Mouse (Mus musculus) layer of hippocampus, postnatal 36 days (tissue): ENCODE data around the gene Gjb3. TPM values are rescaled to one million over a fixed set of nuclear protein-coding genes. Genes with fewer than 3 reads are reported as not detected.

Source experiments
- DNase-seq, 2 experiments: peaks; one replicate each; pipeline ENCODE4 v3.0.0; 2022
- total RNA-seq, 2 experiments: library from RNA; stranded (reverse); gene quantifications; 2 replicates each; pipeline ENCODE4 v1.2.3; 2021

Gjb3 gene
- total RNA-seq, result under 1 TPM; 0.30 to 0.50 TPM

DNA sequence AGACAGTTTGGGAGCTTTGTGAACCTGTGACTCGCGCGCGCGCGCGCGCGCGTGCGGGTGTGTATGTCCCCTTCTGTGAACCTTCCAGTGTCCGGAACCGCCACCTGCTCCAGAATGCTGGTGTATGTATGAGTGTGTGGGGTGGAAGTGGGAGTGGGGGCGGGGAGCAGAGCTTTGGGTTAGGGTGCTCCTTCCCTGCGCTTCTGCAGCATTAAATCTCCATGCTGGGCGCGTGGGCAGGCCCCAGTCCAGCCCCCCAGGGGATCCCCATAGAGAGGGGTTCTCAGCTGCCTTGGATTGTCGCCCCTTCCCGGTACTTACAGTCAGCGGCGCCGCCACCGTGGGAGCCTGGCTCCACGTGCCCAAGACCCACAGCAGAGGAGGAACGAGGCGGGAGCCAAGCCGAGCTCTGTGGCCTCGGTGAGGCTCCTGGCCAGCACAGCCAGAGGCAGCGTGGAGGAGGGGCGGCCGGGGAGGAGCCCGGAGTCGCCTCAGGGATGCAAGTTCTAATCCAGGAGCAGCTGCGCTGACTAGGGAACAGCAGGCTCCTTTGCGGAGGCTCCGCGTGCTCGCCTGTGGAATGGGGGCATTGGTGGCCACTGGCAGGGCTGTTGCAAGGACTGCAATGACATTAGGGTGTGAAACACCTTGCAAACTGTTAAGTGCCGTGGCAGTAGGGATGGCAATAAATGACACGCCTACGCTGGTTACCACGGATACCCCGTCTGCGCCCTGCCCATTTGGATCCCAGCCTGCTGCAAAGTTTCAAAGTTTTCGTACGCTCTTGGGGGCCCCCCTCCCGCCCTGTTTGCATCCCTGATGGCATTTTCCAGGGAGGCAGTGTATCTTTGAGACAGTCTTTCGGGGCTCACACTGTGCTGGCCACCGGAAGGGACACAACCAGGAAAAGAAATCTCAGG is at the start of gene Gjb3:
TSS of gene Gjb3 (minus strand) at position 664 of the 920 bp plus-strand sequence.
- no peak for DNase-seq

DNA sequence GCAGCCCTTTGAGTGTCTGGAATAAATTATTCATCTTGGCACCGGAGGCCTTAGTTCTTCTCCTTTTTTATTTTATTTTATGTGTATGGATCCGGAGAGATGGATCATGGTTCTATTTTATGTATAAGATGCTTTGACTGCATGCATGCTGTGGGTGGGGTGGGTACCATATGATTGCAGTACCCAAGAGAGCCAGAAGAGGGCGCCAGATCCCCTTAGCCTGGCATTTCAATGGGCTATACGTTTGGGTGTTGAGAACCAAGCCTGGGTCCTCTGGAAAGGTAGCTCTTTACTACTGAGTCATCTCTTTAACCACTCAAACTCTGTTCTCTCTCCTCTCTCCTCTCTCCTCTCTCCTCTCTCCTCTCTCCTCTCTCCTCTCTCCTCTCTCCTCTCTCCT is 46.7 kb upstream of the Gjb3 start:
- DNase-seq, result no peak

DNA sequence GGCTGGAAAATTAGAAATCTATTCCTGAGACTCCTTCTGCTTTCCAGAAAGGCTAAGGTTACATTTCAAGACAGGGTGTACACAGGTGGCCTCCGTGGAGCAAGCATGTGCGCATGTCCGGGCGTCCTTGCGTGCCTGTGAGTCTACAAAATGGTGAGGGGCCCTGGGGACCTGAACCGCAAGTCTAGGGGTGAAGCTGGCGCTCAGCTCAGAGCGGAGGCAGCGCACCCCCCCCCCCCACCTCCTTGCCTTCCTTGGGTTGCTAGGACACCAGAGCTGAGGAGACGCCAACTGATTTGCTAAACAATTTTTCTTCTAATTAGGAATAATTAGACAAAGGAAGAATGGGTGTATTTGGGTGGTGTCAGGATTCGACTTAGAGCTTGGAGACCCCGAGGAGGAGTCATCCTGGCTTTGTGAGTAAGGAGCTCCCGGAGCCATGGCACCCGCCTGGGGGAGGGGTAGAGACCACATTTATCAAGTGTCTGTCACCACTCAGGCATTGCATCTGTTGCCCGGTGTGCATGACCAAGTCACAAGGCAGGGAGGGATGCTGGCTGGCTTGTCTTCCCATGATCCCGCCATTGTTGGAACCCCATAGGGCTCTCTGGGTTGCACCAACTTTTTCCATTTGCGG is 45.0 kb upstream of the Gjb3 start:
- no peak for DNase-seq

DNA sequence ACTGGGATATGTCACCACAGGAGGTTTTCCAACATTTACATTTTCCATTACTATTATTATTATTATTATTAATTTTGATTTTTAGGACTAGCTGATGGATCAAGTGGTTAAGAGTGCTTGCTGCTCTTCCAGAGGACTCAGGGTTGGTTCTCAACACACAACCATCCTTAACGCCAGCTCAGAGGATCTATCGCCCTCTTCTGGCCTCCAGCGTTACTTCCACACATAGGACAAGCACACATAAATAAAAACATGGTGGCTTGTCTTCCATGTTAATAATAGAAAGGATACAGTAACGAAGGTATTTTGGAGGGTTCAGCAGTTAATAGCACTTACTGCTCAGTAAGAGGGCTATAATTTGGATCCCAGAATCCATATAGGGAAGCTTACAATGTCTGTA is 44.0 kb upstream of the Gjb3 start:
- no peak for DNase-seq

DNA sequence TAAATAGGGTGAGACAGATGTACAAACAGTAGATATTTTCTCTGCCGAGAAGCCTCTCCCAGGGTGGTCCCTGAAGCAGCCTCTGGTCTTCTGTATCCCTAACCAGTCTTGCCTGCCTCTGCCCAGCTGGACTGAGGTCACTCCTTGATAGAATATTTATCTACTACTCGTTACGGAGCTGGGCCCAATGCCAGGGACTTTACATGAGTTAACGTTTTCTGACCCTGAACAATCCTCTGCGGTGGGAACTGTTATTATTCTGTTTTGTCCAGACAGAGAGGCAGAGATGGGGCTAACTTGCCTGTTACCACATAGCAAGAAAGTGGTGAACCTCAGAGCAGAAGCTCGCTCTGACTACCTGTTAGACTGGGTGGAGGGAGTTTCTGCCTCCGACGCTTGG is 42.8 kb upstream of the Gjb3 start:
- no peak for DNase-seq

DNA sequence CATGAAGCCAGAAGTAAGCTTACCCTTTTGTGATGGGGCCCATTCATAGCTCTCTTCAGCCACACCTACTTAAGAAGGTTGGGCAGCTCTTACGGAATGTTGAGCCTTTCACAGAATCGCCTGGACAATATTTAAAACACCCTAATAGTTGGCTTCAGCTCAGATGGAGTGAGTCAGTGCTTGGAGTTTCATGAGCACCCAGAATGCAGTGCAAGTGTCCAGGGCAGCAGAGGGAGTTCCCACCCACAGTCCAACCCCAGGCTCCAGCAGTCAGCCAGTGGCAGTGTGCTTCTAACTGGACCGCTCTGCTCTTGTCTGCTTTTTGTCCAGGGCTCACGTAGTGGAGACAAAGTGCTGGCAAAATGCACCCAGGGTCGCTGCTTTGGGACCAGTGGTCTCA is 40.9 kb upstream of the Gjb3 start:
- DNase-seq, result no peak

DNA sequence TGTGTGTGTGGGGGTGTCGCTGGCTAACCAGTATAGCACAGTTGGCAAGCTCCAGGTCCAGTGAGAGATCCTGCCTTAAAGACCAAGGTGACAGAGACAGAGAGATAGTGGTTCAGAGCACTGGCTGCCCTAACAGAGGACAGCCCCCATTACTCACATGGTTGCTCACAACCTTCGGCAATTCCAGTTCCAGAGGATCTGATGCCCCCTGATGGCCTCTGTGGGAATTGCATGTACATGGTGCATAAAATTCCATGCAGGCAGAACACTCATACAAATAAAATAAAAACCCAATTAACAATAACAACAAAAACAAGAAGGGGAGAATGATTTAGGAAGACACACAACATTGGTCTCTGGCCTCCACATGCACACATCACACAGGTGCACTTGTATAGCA is 39.8 kb upstream of the Gjb3 start:
- DNase-seq, result no peak

DNA sequence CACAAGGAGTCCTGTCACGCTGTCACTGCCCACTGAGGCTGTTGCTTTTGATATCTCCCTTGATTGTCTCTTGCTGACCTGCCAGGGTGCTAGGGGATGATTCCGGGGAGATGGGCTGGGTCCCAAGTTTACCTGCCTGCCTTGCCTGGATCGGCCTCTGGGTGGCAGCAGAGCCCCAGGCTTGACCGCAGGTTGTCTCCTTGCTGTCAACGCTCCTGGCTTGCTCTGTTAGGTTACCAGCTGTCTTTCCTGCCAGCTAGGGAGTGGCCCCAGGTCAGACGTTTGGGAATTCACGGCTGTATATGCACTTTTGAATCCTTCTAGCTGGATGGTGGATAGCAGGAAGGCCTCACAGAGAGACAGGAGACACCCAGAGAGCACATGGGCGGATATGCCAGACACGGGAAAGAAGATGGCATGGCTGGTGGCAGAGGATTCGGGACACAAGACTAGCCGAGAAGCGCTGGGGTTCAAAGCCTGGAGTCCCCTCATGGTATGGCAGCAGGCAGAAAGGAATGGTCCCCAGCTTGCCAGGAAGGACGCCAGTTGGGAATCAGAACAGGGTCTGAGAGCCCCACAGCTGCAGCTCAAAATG is 37.8 kb upstream of the Gjb3 start:
- DNase-seq, result peak; percentile 64 to 67

DNA sequence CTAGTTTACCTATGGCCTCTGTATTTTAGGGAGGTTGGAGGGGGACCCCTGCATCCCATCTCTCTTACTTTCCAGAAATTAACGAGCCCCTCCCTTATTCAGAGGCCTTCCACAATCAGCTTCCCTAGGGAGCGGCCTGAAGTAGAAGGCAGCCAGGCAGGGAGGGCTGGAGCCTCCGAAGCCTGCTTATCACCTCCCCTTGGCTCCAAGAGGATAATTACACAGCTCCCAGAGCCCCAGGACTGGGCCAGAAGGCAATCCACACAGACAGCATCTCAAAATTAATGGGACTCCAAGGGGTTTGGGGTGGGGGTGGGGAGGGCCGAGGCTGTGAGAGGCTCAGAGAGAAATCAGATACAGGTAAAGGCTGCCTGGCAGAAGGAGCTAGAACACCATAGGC is 35.2 kb upstream of the Gjb3 start:
- DNase-seq, result no peak

DNA sequence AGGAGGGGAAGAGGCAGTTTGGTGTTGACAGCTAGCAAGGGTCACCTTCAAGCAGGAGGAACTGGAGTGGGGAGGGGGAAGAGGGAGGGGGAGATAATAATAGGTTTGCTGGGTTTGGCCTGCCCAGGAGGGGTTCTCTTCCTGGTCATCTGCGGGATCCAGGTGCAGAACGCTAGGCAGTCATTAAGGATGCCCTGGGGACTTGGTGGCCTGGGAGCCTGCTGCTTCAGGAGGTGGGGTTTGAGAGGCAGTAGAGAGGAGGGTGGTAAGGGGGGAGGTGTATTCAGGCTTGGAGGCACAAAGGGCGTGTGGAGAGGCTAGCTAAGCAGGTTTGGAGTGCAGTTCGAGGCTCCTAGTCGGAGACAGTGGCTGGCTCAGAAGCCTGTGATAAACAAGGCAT is 34.8 kb upstream of the Gjb3 start:
- DNase-seq, result no peak

DNA sequence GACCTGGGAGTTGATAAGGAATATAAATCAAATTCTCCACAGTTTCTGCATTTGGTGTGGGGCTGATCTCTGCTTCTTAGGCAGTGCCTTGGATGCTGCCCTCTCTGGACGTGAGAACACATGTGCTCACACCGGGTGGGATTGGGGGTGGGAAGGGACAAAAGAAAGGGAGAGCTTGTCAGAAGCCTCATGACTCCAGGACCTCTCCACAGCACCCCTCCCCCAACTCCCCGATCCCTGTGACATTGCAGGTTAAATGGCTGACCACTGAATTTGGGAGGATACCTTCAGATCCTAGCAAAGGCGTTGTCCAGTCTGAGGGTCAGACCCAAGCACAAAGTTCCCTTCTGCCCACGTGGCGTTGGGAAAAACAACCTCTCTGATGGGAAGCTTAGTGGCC is 33.8 kb upstream of the Gjb3 start:
- no peak for DNase-seq

DNA sequence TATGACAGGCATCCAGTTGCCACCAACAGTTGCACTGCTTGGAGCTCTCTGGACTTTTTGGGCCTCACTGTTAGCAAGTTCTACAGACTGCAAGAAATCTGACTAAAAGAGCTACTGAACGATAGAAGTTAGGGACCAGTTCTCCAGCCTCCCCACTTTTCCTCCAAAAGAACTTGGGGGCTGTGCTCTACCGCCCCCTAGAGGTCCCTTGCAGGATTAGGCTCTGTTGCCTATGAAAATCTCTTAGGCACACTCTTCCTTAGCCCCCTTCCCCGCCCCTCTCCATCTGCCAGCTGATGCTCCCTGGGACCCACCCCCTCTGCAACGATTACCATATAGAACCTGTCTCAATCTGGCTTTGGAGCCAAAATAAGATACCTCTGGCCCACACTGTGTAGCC is 32.7 kb upstream of the Gjb3 start:
- no peak for DNase-seq

DNA sequence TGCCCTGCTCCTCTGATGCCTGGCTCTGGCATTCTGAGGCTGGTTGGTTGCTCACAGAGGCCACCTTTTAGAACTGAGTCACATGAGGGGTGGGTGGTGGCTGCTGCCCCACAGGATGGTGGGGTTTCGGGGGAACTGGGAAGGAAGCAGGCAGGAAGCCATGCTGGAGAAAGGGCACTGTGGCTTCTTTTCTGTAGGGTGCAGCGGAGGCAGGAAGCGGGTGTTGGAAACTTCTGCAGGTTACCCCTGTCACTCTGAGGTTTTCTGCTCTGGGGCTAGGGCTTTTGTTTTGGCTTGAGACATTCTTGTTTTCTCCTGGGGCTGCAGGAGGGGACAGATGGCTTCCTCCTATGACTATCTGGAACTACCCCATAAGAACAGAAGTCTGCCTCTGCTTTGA is 31.9 kb upstream of the Gjb3 start:
- no peak for DNase-seq

DNA sequence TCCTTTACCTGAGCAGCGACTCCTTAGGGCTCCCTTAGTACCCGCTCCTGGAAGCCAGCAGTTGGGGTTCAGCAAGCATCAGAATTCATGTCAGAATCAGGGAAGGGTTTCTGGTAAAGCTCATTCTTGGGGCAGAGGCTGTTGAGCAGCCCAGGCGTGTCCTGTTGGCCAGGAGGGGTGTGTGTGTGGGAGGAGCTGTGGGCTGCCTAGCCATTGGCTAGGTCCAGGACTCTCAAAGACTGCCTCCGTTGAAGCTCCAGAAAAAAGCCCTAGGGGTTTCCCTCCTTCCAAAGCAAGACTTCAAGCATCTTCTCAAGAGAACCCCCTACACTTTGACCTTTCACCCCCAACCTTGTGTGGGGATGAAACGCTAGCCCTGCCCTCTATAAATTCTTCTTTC is 27.4 kb upstream of the Gjb3 start, which contains the start of gene Gjb5:
TSS of gene Gjb5 (minus strand) at position 164 of the 400 bp plus-strand sequence.
- DNase-seq, result no peak

DNA sequence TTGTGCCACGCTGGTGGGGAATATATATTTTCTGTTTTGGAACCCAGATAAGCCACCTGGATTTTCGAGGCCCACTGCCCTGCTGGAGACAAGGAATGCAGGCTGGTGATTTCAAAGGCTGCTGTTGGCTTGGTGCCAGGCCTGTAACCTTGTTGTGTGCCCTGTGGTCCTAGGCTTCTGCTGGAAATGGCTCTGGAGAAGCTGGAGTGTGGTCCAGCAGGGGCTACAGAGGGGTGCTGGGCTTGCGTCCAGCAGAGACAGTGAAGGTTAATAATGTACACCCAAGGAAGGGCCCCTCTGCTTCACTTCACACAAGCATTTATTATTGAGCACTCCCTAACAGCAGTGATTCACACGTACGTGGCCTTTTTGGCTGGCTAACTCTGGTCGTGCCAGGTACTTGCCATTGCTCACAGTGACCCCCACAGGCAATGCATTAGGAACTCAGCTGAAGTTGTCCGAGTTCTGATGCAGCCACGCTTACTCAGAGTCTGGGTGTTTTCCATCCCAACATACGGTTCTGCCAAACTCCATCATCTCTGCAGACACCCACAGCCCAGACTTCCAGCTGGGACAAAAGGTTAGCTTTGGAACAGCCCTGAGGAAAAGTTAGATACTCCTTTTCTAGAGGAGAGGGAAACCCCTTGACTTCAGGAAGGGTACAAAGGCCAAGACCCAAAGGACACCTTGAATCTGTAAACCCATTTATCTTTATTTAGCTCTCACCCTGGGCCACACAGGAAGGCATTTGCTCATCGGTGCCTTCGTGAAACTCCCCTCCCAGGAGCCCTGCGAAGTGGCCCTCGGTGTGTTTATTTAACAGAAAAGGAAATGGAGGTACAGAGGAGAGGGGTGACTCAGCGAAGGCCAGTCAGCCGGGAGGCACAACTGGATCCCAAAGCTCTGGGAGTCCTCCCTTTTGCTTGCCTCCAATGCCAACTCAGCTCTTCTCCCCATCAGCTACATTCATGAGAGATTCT is 24.2 kb upstream of the Gjb3 start:
- DNase-seq, result no peak

DNA sequence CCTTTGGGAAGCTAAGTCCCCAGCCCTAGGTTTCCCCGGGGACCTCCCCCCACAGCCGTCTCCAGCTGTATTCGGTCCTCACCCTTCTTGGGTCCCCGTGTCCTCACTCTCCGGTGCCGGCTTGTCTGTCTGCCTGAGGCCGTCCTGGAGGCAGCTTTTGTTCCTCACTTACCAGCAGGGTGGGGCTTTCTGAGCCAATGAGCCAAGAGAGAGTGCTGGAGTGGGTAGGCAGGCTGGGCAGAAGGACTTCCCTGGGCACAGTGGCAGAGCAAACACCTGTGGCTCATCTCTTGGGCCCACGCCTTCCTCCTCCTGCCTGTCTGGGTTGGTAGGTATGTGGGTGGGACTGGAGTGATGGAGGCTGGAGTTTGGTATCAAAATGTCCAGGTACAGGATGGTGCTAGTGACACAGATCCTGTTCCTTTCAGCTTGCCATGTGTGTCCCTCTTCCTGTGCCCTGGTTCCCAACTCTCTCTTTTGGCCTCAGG is 23.4 kb upstream of the Gjb3 start, which contains the start of gene Gjb4:
TSS of gene Gjb4 (minus strand) at position 131 of the 488 bp plus-strand sequence.
- no peak for DNase-seq

DNA sequence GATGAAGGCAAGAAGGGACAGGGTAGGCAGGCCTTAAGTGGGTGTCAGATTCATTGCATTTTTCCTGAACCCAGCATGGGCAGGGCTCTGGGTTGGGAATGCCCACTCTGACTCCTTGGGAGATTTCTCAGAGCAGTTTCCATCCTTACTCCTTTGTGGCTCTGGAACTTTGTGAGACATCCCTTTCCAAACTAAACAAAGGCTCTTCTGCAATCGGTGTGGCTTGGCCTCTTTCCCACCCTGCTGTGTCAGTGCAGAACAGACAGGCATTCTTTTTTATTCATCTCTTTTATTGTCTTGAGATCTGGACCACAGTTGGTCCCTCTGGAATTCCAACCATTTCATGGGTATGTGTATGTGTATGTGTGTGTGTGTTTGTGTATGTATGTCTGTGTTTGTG is 21.9 kb upstream of the Gjb3 start:
- no peak for DNase-seq

DNA sequence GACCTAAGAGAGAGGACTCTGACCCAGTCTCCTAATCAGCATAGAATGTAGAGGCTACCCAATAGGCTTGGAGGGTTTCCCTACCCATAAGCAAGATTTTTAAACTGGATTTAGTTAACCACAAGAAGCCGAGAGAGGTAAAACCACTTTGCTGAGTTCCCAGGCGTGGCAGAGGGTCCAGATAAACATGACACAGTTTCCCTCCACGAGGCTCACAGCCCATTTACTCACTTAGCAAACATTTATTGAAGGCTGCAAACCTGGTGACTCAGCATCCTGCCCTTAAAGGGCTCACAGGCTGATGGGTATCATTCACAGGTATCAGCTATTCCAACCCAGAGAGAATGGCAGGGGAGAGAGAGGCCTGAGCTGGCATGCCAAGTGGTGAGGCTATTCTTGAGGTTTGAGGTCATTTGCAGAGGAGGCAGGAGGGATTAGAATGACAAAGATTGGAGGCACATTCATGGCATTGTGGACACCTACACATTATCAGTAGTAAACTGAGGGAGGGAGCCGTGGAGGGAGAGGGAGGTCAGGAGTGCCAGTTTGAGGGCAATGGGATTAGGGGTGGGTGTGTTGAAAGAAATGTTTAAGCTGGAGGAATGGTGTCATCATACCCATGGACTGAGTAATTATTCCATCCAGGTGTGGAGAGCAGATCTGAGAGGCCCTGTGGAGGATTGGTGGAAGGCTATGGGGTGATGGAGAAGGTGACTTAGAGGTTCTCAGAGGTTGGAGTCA is 19.1 kb upstream of the Gjb3 start:
- no peak for DNase-seq

DNA sequence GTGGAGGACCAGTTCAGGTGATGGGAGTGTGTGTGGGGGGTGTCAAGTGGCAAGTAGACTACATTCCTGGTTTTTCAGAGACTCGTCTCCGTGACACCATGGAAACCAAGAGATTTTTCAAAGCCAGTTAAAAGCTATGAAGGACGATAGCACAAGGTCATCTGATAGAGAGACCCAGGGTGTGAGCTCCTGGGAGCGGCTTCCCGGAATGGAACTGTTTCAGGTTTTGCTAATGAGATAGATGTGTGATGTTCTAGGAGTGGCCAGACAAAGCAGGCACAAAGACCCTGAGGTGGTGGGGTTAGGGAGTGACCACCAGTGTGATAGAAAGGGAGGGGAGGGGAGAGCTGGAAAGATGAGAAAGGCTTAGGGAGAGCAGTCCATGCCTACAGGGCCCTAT is 14.4 kb upstream of the Gjb3 start:
- DNase-seq, result no peak

DNA sequence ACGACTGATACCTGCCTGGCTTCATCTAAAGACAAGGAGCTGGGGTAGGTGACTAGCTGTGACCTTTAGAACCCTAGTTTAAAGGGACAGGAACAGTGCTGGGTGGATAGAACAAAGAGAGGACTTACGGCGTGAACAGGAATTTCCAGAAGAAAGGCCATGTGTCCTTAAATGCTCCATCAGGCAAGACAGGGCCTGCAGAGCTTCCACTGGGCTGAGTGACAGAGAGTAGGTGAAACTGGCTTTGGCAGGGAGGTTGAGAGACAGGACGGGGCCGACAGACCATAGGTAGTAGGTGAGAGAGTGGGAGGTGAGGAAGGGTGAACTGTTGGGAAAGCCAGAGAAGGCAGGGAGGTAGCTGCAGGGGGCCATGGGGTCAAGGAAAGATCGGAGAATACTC is 10.7 kb upstream of the Gjb3 start:
- DNase-seq, result no peak

DNA sequence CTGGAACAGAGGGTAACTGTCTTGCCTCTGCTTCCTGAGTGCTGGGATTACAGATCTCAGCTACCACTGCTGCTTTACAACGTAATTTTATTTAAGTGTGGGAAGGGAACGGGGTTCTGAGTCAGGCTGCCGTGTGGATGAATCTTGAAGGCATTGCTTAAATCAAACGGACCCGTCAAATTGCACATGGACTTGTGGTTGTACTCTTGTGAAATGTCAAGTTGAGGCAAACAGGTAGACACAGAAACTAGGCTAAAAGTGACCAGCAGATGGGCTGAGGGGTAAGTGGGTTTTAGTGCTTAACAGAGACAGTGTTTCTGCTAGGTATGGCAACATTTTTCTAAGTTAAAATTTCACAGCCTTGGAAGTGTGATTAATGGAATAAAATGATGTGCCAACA is 7.0 kb upstream of the Gjb3 start:
- no peak for DNase-seq
